Mouse (Mus musculus) retina, embryonic 14.5 days (tissue): ENCODE results near the gene Glyatl3.

Source experiments
- DNase-seq: peaks from one replicate; pipeline ENCODE4 v3.0.0-alpha.2; 2015; ENCODE audit warnings: low spot score

The Glyatl3 gene

GRCm38 (mm10) chr17:40914250-40914649 is at the start of gene Glyatl3:
Gene Glyatl3, minus strand, starts transcription at chr17:40914350.
- no peak for DNase-seq

- DNase-seq: no peak
Measured at GRCm38 (mm10) chr17:40948518-40948917, 34.4 kb upstream of the Glyatl3 start.

GRCm38 (mm10) chr17:40934420-40935231 is 20.5 kb upstream of the Glyatl3 start, which contains the start of the genes Mut and Cenpq:
Gene Mut, plus strand, starts transcription at chr17:40934685.
Gene Cenpq, minus strand, starts transcription at chr17:40935047.
- peak; percentile 99 for DNase-seq

- no peak for DNase-seq
Measured at GRCm38 (mm10) chr17:40933985-40934384, 19.8 kb upstream of the Glyatl3 start.

GRCm38 (mm10) chr17:40915499-40915898 is 1.3 kb upstream of the Glyatl3 start:
- DNase-seq: no peak

- no peak for DNase-seq
Measured at GRCm38 (mm10) chr17:40904721-40905154, 9.4 kb downstream of the Glyatl3 start.

- no peak for DNase-seq
Measured at GRCm38 (mm10) chr17:40904056-40904597, 10.0 kb downstream of the Glyatl3 start.

- no peak for DNase-seq
Measured at GRCm38 (mm10) chr17:40903345-40903744, 10.8 kb downstream of the Glyatl3 start.

GRCm38 (mm10) chr17:40899783-40900363 is 14.3 kb downstream of the Glyatl3 start:
- DNase-seq: no peak

- DNase-seq: peak; percentile 73
Measured at GRCm38 (mm10) chr17:40896863-40897262, 17.3 kb downstream of the Glyatl3 start.

GRCm38 (mm10) chr17:40887849-40888536 is 26.2 kb downstream of the Glyatl3 start:
- DNase-seq: no peak

- no peak for DNase-seq
Measured at GRCm38 (mm10) chr17:40885155-40885554, 29.0 kb downstream of the Glyatl3 start.

GRCm38 (mm10) chr17:40882172-40882571 is 32.0 kb downstream of the Glyatl3 start:
- DNase-seq: no peak

- DNase-seq: peak; percentile 55
Measured at GRCm38 (mm10) chr17:40879924-40880691, 34.0 kb downstream of the Glyatl3 start, which contains the start of gene 9130008F23Rik. Gene 9130008F23Rik, minus strand, starts transcription at chr17:40880559.

GRCm38 (mm10) chr17:40879528-40879923 is 34.6 kb downstream of the Glyatl3 start:
- DNase-seq: no peak

GRCm38 (mm10) chr17:40877741-40878140 is 36.4 kb downstream of the Glyatl3 start:
- no peak for DNase-seq

- no peak for DNase-seq
Measured at GRCm38 (mm10) chr17:40875568-40875967, 38.6 kb downstream of the Glyatl3 start.

GRCm38 (mm10) chr17:40874701-40875100 is 39.4 kb downstream of the Glyatl3 start:
- DNase-seq: no peak

- DNase-seq: no peak
Measured at GRCm38 (mm10) chr17:40873582-40874011, 40.6 kb downstream of the Glyatl3 start.

- peak; percentile 10 for DNase-seq
Measured at GRCm38 (mm10) chr17:40872626-40873025, 41.5 kb downstream of the Glyatl3 start.

GRCm38 (mm10) chr17:40868952-40869747 is 45.0 kb downstream of the Glyatl3 start:
- no peak for DNase-seq
